Mouse (Mus musculus) CH12.LX (cell line): ENCODE measurements around the gene Nlrc5.

Experiments used
- CTCF ChIP-seq, 2 experiments: IDR thresholded peaks in 1 of 2; conservative IDR thresholded peaks in 1 of 2; 2 replicates each; pipeline ENCODE4 v1.5.1; 2011 to 2012; ENCODE audit warnings: low read depth in 2 of 2, low read length in 2 of 2, improper control_type of control experiment in 1 of 2, inconsistent platforms in 1 of 2, mild to moderate bottlenecking in 1 of 2, moderate library complexity in 1 of 2
- E2F4 ChIP-seq: IDR thresholded peaks from 2 replicates; pipeline ENCODE4 v1.6.1; 2011; ENCODE audit warnings: low read depth, low read length, improper control_type of control experiment; ENCODE audit not compliant: insufficient replicate concordance
- GABPA ChIP-seq: IDR thresholded peaks from 2 replicates; pipeline ENCODE4 v1.6.1; 2012; ENCODE audit warnings: low read depth, low read length, improper control_type of control experiment, inconsistent platforms; ENCODE audit not compliant: insufficient replicate concordance
- JUND ChIP-seq: conservative IDR thresholded peaks from 2 replicates; pipeline ENCODE4 v1.6.1; 2011; ENCODE audit warnings: low read depth, low read length, improper control_type of control experiment
- POLR2A ChIP-seq: IDR thresholded peaks from 2 replicates; pipeline ENCODE4 v1.6.1; 2011; ENCODE audit warnings: low read depth, mild to moderate bottlenecking, improper control_type of control experiment, low read length
- USF1 ChIP-seq: IDR thresholded peaks from 2 replicates; pipeline ENCODE4 v1.6.1; 2014; ENCODE audit warnings: low read depth, mild to moderate bottlenecking, inconsistent platforms, low read length, improper control_type of control experiment
- ZNF384 ChIP-seq: IDR thresholded peaks from 2 replicates; pipeline ENCODE4 v1.6.1; 2012; ENCODE audit warnings: low read depth, low read length, improper control_type of control experiment, inconsistent platforms

GRCm38 (mm10) chr8:94535631-94536030, 101.5 kb downstream of the Nlrc5 start:
- TF ChIP-seq POLR2A: no peak
- no peak for TF ChIP-seq GABPA
- no peak for TF ChIP-seq JUND
- TF ChIP-seq E2F4: no peak
- no peak for TF ChIP-seq USF1
- no peak for TF ChIP-seq CTCF (conservative IDR thresholded peaks at IDR 0.05 in 1 of 2, IDR thresholded peaks at IDR 0.05 in 1 of 2; ENCODE audit: low read depth in 2 of 2, low read length in 2 of 2)
- no peak for TF ChIP-seq ZNF384
